Mouse (Mus musculus): ENCODE results near the gene Setd1b. TPM values are rescaled to one million over a fixed set of nuclear protein-coding genes. Genes with fewer than 3 reads are reported as not detected.

Setd1b gene
- polyA plus RNA-seq (2012; rRNA removed) = 12.7 and 13.1 TPM in 2 replicates

GRCm38 (mm10) chr5:123142161-123143157 lies at the start of gene Setd1b:
Gene Setd1b, plus strand, starts transcription at chr5:123142193.
- DNase-seq (ENCODE audit: extremely low spot score in 1 of 2, low spot score in 1 of 2) = peak in 1 of 2 experiments; percentile 61

GRCm38 (mm10) chr5:123093077-123093633 lies 48.8 kb upstream of the Setd1b start:
- DNase-seq (ENCODE audit: extremely low spot score in 1 of 2, low spot score in 1 of 2) = no peak

GRCm38 (mm10) chr5:123094238-123094991 lies 47.6 kb upstream of the Setd1b start:
- DNase-seq (ENCODE audit: extremely low spot score in 1 of 2, low spot score in 1 of 2) = peak in 1 of 2 experiments; percentile 41

GRCm38 (mm10) chr5:123096299-123096698 lies 45.7 kb upstream of the Setd1b start:
- no peak for DNase-seq (ENCODE audit: extremely low spot score in 1 of 2, low spot score in 1 of 2)

GRCm38 (mm10) chr5:123098487-123098886 lies 43.5 kb upstream of the Setd1b start:
- DNase-seq (ENCODE audit: extremely low spot score in 1 of 2, low spot score in 1 of 2) = no peak

GRCm38 (mm10) chr5:123102376-123102775 lies 39.6 kb upstream of the Setd1b start:
- DNase-seq (ENCODE audit: extremely low spot score in 1 of 2, low spot score in 1 of 2) = no peak

GRCm38 (mm10) chr5:123103556-123103955 lies 38.4 kb upstream of the Setd1b start:
- no peak for DNase-seq (ENCODE audit: extremely low spot score in 1 of 2, low spot score in 1 of 2)

- no peak for DNase-seq (ENCODE audit: extremely low spot score in 1 of 2, low spot score in 1 of 2)
These were observed 37.2 kb upstream of the Setd1b start for GRCm38 (mm10) chr5:123104769-123105168.

GRCm38 (mm10) chr5:123109452-123110203 lies 32.4 kb upstream of the Setd1b start:
- DNase-seq (ENCODE audit: extremely low spot score in 1 of 2, low spot score in 1 of 2) = peak in 1 of 2 experiments; percentile 53

- DNase-seq (ENCODE audit: extremely low spot score in 1 of 2, low spot score in 1 of 2) = no peak
These were observed 31.7 kb upstream of the Setd1b start for GRCm38 (mm10) chr5:123110296-123110721.

GRCm38 (mm10) chr5:123114109-123114508 lies 27.9 kb upstream of the Setd1b start:
- no peak for DNase-seq (ENCODE audit: extremely low spot score in 1 of 2, low spot score in 1 of 2)

- peak in 1 of 2 experiments; percentile 52 for DNase-seq (ENCODE audit: extremely low spot score in 1 of 2, low spot score in 1 of 2)
These were observed 27.1 kb upstream of the Setd1b start for GRCm38 (mm10) chr5:123114924-123115323.

- DNase-seq (ENCODE audit: extremely low spot score in 1 of 2, low spot score in 1 of 2) = no peak
These were observed 25.9 kb upstream of the Setd1b start for GRCm38 (mm10) chr5:123116080-123116479.

- DNase-seq (ENCODE audit: extremely low spot score in 1 of 2, low spot score in 1 of 2) = peak in 1 of 2 experiments; percentile 82
These were observed 24.7 kb upstream of the Setd1b start for GRCm38 (mm10) chr5:123117257-123117656.

- no peak for DNase-seq (ENCODE audit: extremely low spot score in 1 of 2, low spot score in 1 of 2)
These were observed 24.2 kb upstream of the Setd1b start for GRCm38 (mm10) chr5:123117773-123118172.

- no peak for DNase-seq (ENCODE audit: extremely low spot score in 1 of 2, low spot score in 1 of 2)
These were observed 23.2 kb upstream of the Setd1b start for GRCm38 (mm10) chr5:123118826-123119225.

- no peak for DNase-seq (ENCODE audit: extremely low spot score in 1 of 2, low spot score in 1 of 2)
These were observed 21.3 kb upstream of the Setd1b start for GRCm38 (mm10) chr5:123120624-123121215.

GRCm38 (mm10) chr5:123122181-123122580 lies 19.8 kb upstream of the Setd1b start:
- no peak for DNase-seq (ENCODE audit: extremely low spot score in 1 of 2, low spot score in 1 of 2)

GRCm38 (mm10) chr5:123125105-123125504 lies 16.9 kb upstream of the Setd1b start:
- DNase-seq (ENCODE audit: extremely low spot score in 1 of 2, low spot score in 1 of 2) = no peak
